Mouse (Mus musculus) ES-E14 (cell line): ENCODE measurements around the gene Cadm2. TPM values are rescaled to one million over a fixed set of nuclear protein-coding genes. Genes with fewer than 3 reads are reported as not detected.

Experiments
- DNase-seq: peaks from one replicate; pipeline ENCODE4 v3.0.0-alpha.2; 2013; ENCODE audit warnings: low read depth, low spot score
- H3K27ac ChIP-seq: 2 replicates; pipeline ENCODE4 v1.5.1; 2012; ENCODE audit warnings: low read depth, mild to moderate bottlenecking, low read length, moderate library complexity, mixed read lengths; ENCODE audit not compliant: poor library complexity, insufficient read depth, severe bottlenecking
- H3K36me3 ChIP-seq: 2 replicates; pipeline ENCODE4 v1.6.1; 2012; ENCODE audit warnings: mild to moderate bottlenecking, low read length, moderate library complexity, mixed read lengths; ENCODE audit not compliant: control insufficient read depth, poor library complexity, insufficient read depth, severe bottlenecking
- H3K4me1 ChIP-seq, 2 experiments: fragments of 150-350 bp in 1 of 2; sonication (generic) in 1 of 2; 2 replicates each; pipeline ENCODE4 v1.6.1; 2012; ENCODE audit warnings: low read length in 2 of 2, mild to moderate bottlenecking in 1 of 2, mixed read lengths in 1 of 2; ENCODE audit not compliant: control insufficient read depth in 2 of 2, insufficient read depth in 2 of 2, poor library complexity in 1 of 2
- H3K4me3 ChIP-seq, 2 experiments: fragments of 150-350 bp in 1 of 2; sonication (generic) in 1 of 2; 2 replicates each; pipeline ENCODE4 v1.5.1; 2012; ENCODE audit warnings: low read length in 2 of 2, low read depth in 1 of 2, mild to moderate bottlenecking in 1 of 2, mixed read lengths in 1 of 2; ENCODE audit not compliant: insufficient read depth in 1 of 2, poor library complexity in 1 of 2, severe bottlenecking in 1 of 2
- H3K9ac ChIP-seq: 2 replicates; pipeline ENCODE4 v1.6.1; 2012; ENCODE audit warnings: low read depth, mild to moderate bottlenecking, low read length, mixed read lengths; ENCODE audit not compliant: poor library complexity, insufficient read depth, severe bottlenecking
- H3K9me3 ChIP-seq: fragments of 150-350 bp; sonication (generic); 2 replicates; pipeline ENCODE4 v1.6.1; 2012; ENCODE audit warnings: low read depth, mild to moderate bottlenecking, low read length; ENCODE audit not compliant: control insufficient read depth, insufficient read depth
- CHD2 ChIP-seq: IDR thresholded peaks from 2 replicates; pipeline ENCODE4 v1.6.1; 2014; ENCODE audit warnings: mild to moderate bottlenecking, low read depth, low read length, inconsistent platforms
- HCFC1 ChIP-seq: IDR thresholded peaks from 2 replicates; pipeline ENCODE4 v1.6.1; 2012; ENCODE audit warnings: low read length, inconsistent platforms, borderline replicate concordance; ENCODE audit not compliant: insufficient read depth
- MAFK ChIP-seq: IDR thresholded peaks from 2 replicates; pipeline ENCODE4 v1.6.1; 2014; ENCODE audit warnings: mild to moderate bottlenecking, low read depth, low read length, inconsistent platforms; ENCODE audit not compliant: insufficient read depth
- ZC3H11A ChIP-seq: IDR thresholded peaks from 2 replicates; pipeline ENCODE4 v1.6.1; 2012; ENCODE audit warnings: low read depth, mild to moderate bottlenecking, inconsistent platforms, low read length, borderline replicate concordance
- ZNF384 ChIP-seq: IDR thresholded peaks from 2 replicates; pipeline ENCODE4 v1.6.1; 2012; ENCODE audit warnings: low read depth, low read length, inconsistent platforms
- in situ Hi-C, 2 experiments: fragments of 600-800 bp; cut with MboI; formaldehyde crosslinking; loops; one replicate each; pipeline ENCODE4 v1.15.1; 2025; ENCODE audit warnings: low sequenced_read_pairs in 2 of 2, inconsistent platforms in 1 of 2; ENCODE audit not compliant: unreplicated experiment in 2 of 2
- total RNA-seq: library from RNA; depleted of rRNA; stranded (reverse); fragments of 300-350 nt; gene quantifications from 2 replicates; pipeline ENCODE4 v1.2.3, GENCODE M21; 2012

The Cadm2 gene
- total RNA-seq, 1 experiment: 0.09 TPM

DNA sequence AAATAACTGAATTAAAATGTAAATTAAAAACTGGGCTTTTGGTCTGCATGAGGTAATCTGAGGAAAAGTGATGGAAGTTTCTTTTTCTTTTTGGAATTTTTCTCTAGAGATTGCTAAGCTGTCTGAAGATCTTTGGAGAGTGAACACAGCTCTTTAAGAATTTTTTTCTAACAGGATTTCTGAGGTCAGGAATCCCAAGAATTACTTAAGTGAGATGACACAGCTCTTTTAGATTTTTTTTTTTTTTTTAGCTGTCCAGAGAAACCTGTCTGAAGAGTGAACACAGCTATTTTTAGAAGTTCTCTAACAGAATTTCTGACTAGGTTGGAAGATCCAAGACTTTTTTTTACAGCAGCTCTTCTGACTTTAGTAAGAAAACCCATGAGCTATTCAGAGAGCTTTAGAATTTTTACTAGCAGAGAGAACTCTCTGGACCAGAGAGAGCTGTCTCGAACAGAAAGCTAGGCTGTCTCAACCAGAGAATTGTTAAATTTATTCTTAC, 699.2 kb downstream of the Cadm2 start:
- in situ Hi-C loops: no loop called here
- TF ChIP-seq HCFC1 (no peak), CHD2 (no peak), ZNF384 (no peak), ZC3H11A (no peak)

DNA sequence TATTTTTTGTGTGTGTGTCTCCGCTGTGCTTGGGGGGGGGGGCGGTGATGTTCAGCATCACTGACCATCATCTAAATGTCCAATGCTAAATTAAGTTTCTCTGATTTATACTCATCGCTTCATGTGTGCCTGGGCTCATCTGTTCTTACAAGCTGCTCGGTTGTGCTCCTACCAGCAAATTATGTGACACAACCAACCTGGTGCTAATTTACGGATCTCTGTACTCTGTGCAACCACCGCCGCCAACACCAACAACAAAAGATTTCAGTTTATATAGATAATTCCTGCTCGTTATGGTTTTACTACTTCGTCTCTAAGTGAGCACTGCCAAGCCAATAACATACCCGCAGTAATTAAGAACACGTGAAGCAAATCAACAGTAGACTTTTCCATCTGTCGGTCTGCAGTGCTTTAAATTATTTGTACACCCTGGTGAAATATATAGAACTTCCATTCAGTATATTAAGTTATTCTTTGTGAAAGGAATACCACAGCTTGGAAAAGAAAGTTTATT, 700.8 kb downstream of the Cadm2 start:
- Histone ChIP-seq H3K36me3 (no peaks in the 10 kb centered on the region), H3K9ac (no peak overlapping the region), H3K4me1 (no peaks in the 10 kb centered on the region), H3K27ac (no peak overlapping the region), H3K9me3 (no peaks in the 10 kb centered on the region), H3K4me3 (no peak overlapping the region)
- DNase-seq: no peak
- TF ChIP-seq ZNF384: no peak
- in situ Hi-C loops: no loop called here

More for the DNA sequence above, 699.2 kb downstream of the Cadm2 start:
- Histone ChIP-seq H3K4me3 (no peak overlapping the region), H3K9ac (no peak overlapping the region), H3K4me1 (no peaks in the 10 kb centered on the region), H3K27ac (no peak overlapping the region), H3K9me3 (no peaks in the 10 kb centered on the region), H3K36me3 (no peaks in the 10 kb centered on the region)
- DNase-seq: no peak

GRCm38 (mm10) chr16:66901801-66902200, 718.9 kb downstream of the Cadm2 start:
- no peaks in the 10 kb centered on the region for H3K4me1 ChIP-seq
- in situ Hi-C loops: no loop called here
- no peaks in the 10 kb centered on the region for H3K36me3 ChIP-seq
- TF ChIP-seq ZNF384 (no peak), MAFK (no peak), ZC3H11A (no peak), HCFC1 (no peak), CHD2 (no peak)
- no peak overlapping the region for H3K27ac ChIP-seq
- H3K4me3 ChIP-seq: no peak overlapping the region
- no peak for DNase-seq
- no peaks in the 10 kb centered on the region for H3K9me3 ChIP-seq
- H3K9ac ChIP-seq: no peak overlapping the region

GRCm38 (mm10) chr16:66900664-66901063, 720.0 kb downstream of the Cadm2 start:
- no peak for DNase-seq
- Histone ChIP-seq H3K4me1 (no peaks in the 10 kb centered on the region), H3K36me3 (no peaks in the 10 kb centered on the region), H3K4me3 (no peak overlapping the region), H3K9ac (no peak overlapping the region), H3K27ac (no peak overlapping the region), H3K9me3 (no peaks in the 10 kb centered on the region)
- in situ Hi-C loops: no loop called here
- TF ChIP-seq HCFC1 (no peak), CHD2 (no peak)

DNA sequence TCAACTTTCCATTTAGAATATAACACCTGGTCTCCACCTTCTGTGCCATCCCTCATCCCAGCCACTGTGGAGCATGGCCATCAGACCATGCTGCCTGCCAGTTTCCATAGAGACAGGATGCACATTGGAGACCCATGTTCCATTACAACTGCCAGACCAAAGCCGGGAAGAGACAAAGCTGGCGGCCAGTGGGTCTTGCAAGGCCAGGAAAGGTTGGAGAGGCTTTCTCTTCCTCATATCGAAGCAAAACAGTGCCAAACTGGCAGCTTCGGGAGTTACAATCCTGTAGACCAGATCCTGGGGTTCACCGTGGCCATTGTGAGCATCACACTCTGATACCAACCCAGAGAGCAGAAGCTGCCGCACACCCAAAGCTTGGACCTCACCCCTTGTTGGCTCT, 728.3 kb downstream of the Cadm2 start:
- in situ Hi-C loops: no loop called here
- no peak overlapping the region for H3K27ac ChIP-seq
- no peaks in the 10 kb centered on the region for H3K4me1 ChIP-seq
- no peak overlapping the region for H3K4me3 ChIP-seq
- H3K9me3 ChIP-seq: no peaks in the 10 kb centered on the region
- no peak for DNase-seq
- H3K9ac ChIP-seq: no peak overlapping the region
- TF ChIP-seq ZNF384 (no peak), MAFK (no peak)
- H3K36me3 ChIP-seq: no peaks in the 10 kb centered on the region
